Mouse (Mus musculus): ENCODE data around the gene Vasp. TPM values are rescaled to one million over a fixed set of nuclear protein-coding genes. Genes with fewer than 3 reads are reported as not detected.

The Vasp gene
- total and polyA plus RNA-seq, 2 experiments from 2014 or later = 72.2 to 127 TPM

DNA sequence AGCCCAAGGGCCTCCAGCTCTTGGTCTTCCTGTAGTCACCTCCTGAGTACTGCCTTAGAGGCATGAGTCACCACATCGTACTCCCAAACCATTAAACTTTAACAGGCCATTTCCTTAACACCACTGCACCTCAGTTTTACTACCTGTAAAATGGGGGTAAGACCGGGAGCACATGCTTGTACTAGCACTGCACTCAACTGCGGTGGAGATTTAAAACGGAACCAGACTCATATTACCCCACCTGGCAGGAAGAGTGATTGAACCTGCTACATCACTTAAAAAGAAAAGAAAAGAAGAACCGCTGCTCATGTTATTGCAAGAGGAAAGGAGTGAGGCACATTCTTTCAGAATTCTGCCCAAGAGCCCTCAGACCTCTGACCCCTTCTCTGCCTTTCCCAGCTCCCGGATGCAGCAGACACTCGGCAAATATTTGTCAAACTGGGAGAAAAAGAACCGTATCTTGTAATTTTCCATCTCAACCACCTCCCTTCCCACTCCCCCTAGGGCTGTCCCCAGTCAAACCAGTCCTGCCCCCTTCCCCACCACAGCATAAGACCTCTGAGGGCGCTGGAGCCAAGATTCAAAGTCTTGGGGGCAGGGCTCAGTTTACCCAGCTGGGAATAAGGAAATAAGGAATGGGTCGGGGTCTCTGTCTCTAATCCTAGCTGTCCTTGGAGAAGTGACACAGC is 2.5 kb downstream of the Vasp start:
- 0 out of 2 replicates have a peak, but pooled peaks have one; percentile 6 for ATAC-seq (ENCODE audit: insufficient read depth, low read depth)
- peaks cover 21% of the 10 kb centered on the region for H3K36me3 ChIP-seq (replicated peaks; ENCODE audit: control insufficient read depth, insufficient read depth, low read length)

GRCm38 (mm10) chr7:19267051-19267450 is 4.6 kb downstream of the Vasp start:
- H3K4me2 ChIP-seq (ENCODE audit: low read depth, low read length) = 0 out of 2 replicates have a peak overlapping the region, but pooled peaks have one; percentile 1
- H3K9me3 ChIP-seq (replicated peaks; ENCODE audit: control insufficient read depth, low read length) = no peaks in the 10 kb centered on the region
- H3K27ac ChIP-seq (ENCODE audit: low read depth) = peak overlapping the region; percentile 57; the same call in 1 of the 2 replicates
- ATAC-seq (ENCODE audit: insufficient read depth, low read depth) = no peak
- no peaks in the 10 kb centered on the region for H3K27me3 ChIP-seq (ENCODE audit: control insufficient read depth, insufficient read depth, low read length)
- 36% methylated on average over 10 of the region's 10 CpGs for WGBS
- H3K4me3 ChIP-seq (ENCODE audit: low read depth, low read length) = no peak overlapping the region
- no peak overlapping the region for H3K9ac ChIP-seq (replicated peaks; ENCODE audit: low read depth, low read length)
- TF ChIP-seq EP300 (IDR thresholded peaks at IDR 0.05; ENCODE audit: low read depth) (no peak), CTCF (IDR thresholded peaks at IDR 0.05; ENCODE audit: low read depth) (no peak)
- H3K36me3 ChIP-seq (replicated peaks; ENCODE audit: control insufficient read depth, insufficient read depth, low read length) = peaks cover 38% of the 10 kb centered on the region
- no peak for DNase-seq (ENCODE audit: low spot score)
- H3K4me1 ChIP-seq (ENCODE audit: control insufficient read depth, insufficient read depth) = peaks cover 38% of the 10 kb centered on the region

More for the DNA sequence above, 2.5 kb downstream of the Vasp start:
- Histone ChIP-seq H3K4me3 (ENCODE audit: low read depth, low read length) (peak overlapping the region; percentile 99), H3K4me2 (ENCODE audit: low read depth, low read length) (peak overlapping the region; percentile 100), H3K9me3 (replicated peaks; ENCODE audit: control insufficient read depth, low read length) (no peaks in the 10 kb centered on the region), H3K4me1 (ENCODE audit: control insufficient read depth, insufficient read depth) (peaks cover 44% of the 10 kb centered on the region), H3K27me3 (ENCODE audit: control insufficient read depth, insufficient read depth, low read length) (no peaks in the 10 kb centered on the region), H3K9ac (replicated peaks; ENCODE audit: low read depth, low read length) (peak overlapping the region; percentile 84), H3K27ac (ENCODE audit: low read depth) (peak overlapping the region; percentile 96)
- peak; percentile 34 for DNase-seq (ENCODE audit: low spot score)
- TF ChIP-seq EP300 (IDR thresholded peaks at IDR 0.05; ENCODE audit: low read depth) = no peak
- TF ChIP-seq CTCF (IDR thresholded peaks at IDR 0.05; ENCODE audit: low read depth) = no peak
- WGBS = 35% methylated on average over 10 of the region's 10 CpGs

DNA sequence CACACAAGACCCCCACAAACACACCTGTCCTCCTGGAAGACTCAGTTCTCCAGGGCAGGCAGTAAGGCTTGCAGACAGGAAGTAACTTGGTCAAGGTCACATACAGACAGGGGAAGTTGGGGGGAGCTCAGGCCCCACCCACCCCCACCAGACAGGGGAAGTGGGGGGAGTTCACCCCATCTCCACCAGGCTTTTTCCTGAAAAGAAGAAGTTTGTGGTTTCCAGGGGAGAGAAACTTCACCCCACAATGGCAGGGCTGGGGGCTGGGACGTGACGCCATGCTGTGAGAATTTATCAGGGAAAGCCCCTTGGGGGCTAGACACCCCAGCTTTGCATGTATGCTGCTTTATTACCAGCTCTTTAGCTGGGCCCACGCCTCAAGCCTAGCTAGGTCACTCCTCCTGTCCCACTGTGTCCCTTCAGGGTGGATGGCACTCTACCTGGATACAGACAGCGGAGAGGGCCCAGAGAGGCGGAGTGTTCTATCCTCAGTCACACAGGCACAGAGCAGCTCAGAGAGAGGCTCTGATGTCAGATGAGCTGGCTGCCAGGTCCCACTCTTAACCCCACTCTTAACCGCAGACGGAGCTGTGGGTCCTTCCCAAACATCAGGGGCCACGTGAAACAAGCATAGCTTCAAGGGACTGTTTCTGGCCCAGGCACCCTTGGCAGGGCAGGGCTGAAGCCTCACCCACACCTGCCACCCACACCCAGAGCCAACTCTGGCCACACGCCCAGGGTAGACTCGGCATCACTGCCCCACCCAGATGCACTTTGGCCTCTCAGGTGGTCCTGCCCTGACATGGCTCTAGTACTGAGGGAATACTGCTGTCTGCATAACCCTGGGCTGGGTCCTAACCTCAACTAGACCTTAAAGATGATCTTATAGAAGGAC is 5.4 kb downstream of the Vasp start:
- Histone ChIP-seq H3K4me2 (ENCODE audit: low read depth, low read length) (no peak overlapping the region), H3K27ac (ENCODE audit: low read depth) (0 out of 2 replicates have a peak overlapping the region, but pooled peaks have one; percentile 21), H3K27me3 (ENCODE audit: control insufficient read depth, insufficient read depth, low read length) (no peaks in the 10 kb centered on the region), H3K9me3 (replicated peaks; ENCODE audit: control insufficient read depth, low read length) (no peaks in the 10 kb centered on the region), H3K4me3 (ENCODE audit: low read depth, low read length) (no peak overlapping the region), H3K9ac (replicated peaks; ENCODE audit: low read depth, low read length) (0 out of 2 replicates have a peak overlapping the region, but pooled peaks have one; percentile 5), H3K4me1 (ENCODE audit: control insufficient read depth, insufficient read depth) (peaks cover 36% of the 10 kb centered on the region), H3K36me3 (replicated peaks; ENCODE audit: control insufficient read depth, insufficient read depth, low read length) (peaks cover 45% of the 10 kb centered on the region)
- 47% methylated on average over 10 of the region's 10 CpGs for WGBS
- TF ChIP-seq CTCF (IDR thresholded peaks at IDR 0.05; ENCODE audit: low read depth) = no peak
- no peak for TF ChIP-seq EP300 (IDR thresholded peaks at IDR 0.05; ENCODE audit: low read depth)
- ATAC-seq (ENCODE audit: insufficient read depth, low read depth) (no peak), DNase-seq (ENCODE audit: low spot score) (no peak)

GRCm38 (mm10) chr7:19265147-19265546 is 6.5 kb downstream of the Vasp start:
- no peak for TF ChIP-seq EP300 (IDR thresholded peaks at IDR 0.05; ENCODE audit: low read depth)
- no peak for TF ChIP-seq CTCF (IDR thresholded peaks at IDR 0.05; ENCODE audit: low read depth)
- Histone ChIP-seq H3K4me3 (ENCODE audit: low read depth, low read length) (no peak overlapping the region), H3K9ac (replicated peaks; ENCODE audit: low read depth, low read length) (no peak overlapping the region), H3K4me2 (ENCODE audit: low read depth, low read length) (no peak overlapping the region), H3K36me3 (replicated peaks; ENCODE audit: control insufficient read depth, insufficient read depth, low read length) (peaks cover 55% of the 10 kb centered on the region), H3K27ac (ENCODE audit: low read depth) (peak overlapping the region; percentile 21; the same call in 1 of the 2 replicates), H3K4me1 (ENCODE audit: control insufficient read depth, insufficient read depth) (peaks cover 36% of the 10 kb centered on the region), H3K9me3 (replicated peaks; ENCODE audit: control insufficient read depth, low read length) (no peaks in the 10 kb centered on the region), H3K27me3 (ENCODE audit: control insufficient read depth, insufficient read depth, low read length) (no peaks in the 10 kb centered on the region)
- ATAC-seq (ENCODE audit: insufficient read depth, low read depth) (no peak), DNase-seq (ENCODE audit: low spot score) (no peak)
- WGBS = 28% methylated on average over 7 of the region's 7 CpGs

- ATAC-seq (ENCODE audit: insufficient read depth, low read depth) (no peak), DNase-seq (ENCODE audit: low spot score) (no peak)
- Histone ChIP-seq H3K4me2 (ENCODE audit: low read depth, low read length) (no peak overlapping the region), H3K9ac (replicated peaks; ENCODE audit: low read depth, low read length) (no peak overlapping the region), H3K36me3 (replicated peaks; ENCODE audit: control insufficient read depth, insufficient read depth, low read length) (peaks cover 88% of the 10 kb centered on the region), H3K4me3 (ENCODE audit: low read depth, low read length) (no peak overlapping the region), H3K9me3 (replicated peaks; ENCODE audit: control insufficient read depth, low read length) (no peaks in the 10 kb centered on the region), H3K27ac (ENCODE audit: low read depth) (no peak overlapping the region), H3K27me3 (ENCODE audit: control insufficient read depth, insufficient read depth, low read length) (no peaks in the 10 kb centered on the region), H3K4me1 (ENCODE audit: control insufficient read depth, insufficient read depth) (no peaks in the 10 kb centered on the region)
- 40% methylated on average over 3 of the region's 3 CpGs for WGBS
- no peak for TF ChIP-seq CTCF (IDR thresholded peaks at IDR 0.05; ENCODE audit: low read depth)
- no peak for TF ChIP-seq EP300 (IDR thresholded peaks at IDR 0.05; ENCODE audit: low read depth)
Measured at GRCm38 (mm10) chr7:19258336-19258735, 13.3 kb downstream of the Vasp start.

Data from heart, postnatal 0 days (tissue).